Mouse (Mus musculus): ENCODE data around the gene Olfr1164. TPM values are rescaled to one million over a fixed set of nuclear protein-coding genes. Genes with fewer than 3 reads are reported as not detected.

Gene Olfr1164
- polyA plus RNA-seq (2014; fragmentation: Nextera tagmentation; extraction: Ambion mirVana): not detected in 2 replicates

- no peaks in the 10 kb centered on the region for H3K27me3 ChIP-seq (replicated peaks; ENCODE audit: control insufficient read depth, insufficient read depth, low read length)
- ATAC-seq: no peak
- whole genome bisulfite sequencing: 74% methylated on average over 4 of the region's 4 CpGs
- H3K9ac ChIP-seq (ENCODE audit: low read length): no peak within 1 kb of the TSS
- no peak within 1 kb of the TSS for H3K27ac ChIP-seq (ENCODE audit: low read depth, low read length)
- H3K36me3 ChIP-seq (ENCODE audit: control insufficient read depth, insufficient read depth, low read length): no peaks in the 10 kb centered on the region
- H3K4me2 ChIP-seq (ENCODE audit: low read length): no peak within 1 kb of the TSS
- no peaks in the 10 kb centered on the region for H3K9me3 ChIP-seq (replicated peaks; ENCODE audit: control insufficient read depth, low read length)
- DNase-seq (ENCODE audit: low spot score): no peak
- no peak within 1 kb of the TSS for H3K4me3 ChIP-seq (ENCODE audit: low read depth, low read length)
- no peaks in the 10 kb centered on the region for H3K4me1 ChIP-seq (ENCODE audit: control insufficient read depth, insufficient read depth, low read length)
These were observed at the start of gene Olfr1164 for GRCm38 (mm10) chr2:88093866-88094265. Gene Olfr1164, minus strand, starts transcription at chr2:88093966.

DNA sequence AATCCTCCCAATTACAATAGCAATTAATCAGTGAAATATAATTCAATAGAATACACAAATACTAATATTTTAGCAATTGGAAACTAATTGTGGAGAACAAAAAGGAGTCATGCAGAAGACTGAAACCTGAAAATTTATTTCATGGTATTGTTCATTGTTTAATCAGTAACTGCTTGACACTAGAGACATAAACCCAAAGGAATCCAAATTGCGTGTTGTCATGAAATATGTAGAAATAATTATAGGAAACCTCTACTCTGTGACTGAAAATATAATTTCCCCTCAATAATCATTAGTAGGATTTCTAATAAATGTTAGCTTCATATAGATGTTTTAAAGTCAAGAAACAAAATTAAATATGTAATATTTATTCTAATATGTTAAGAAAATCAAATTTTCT lies 34.4 kb upstream of the Olfr1164 start, which contains the start of gene Olfr1166:
Gene Olfr1166, minus strand, starts transcription at position 101 of the 400 bp plus-strand sequence.
- Histone ChIP-seq H3K4me3 (ENCODE audit: low read depth, low read length) (no peak within 1 kb of the TSS), H3K4me2 (ENCODE audit: low read length) (no peak within 1 kb of the TSS), H3K4me1 (ENCODE audit: control insufficient read depth, insufficient read depth, low read length) (no peaks in the 10 kb centered on the region), H3K27me3 (replicated peaks; ENCODE audit: control insufficient read depth, insufficient read depth, low read length) (no peaks in the 10 kb centered on the region), H3K9ac (ENCODE audit: low read length) (no peak within 1 kb of the TSS), H3K9me3 (replicated peaks; ENCODE audit: control insufficient read depth, low read length) (no peaks in the 10 kb centered on the region), H3K36me3 (ENCODE audit: control insufficient read depth, insufficient read depth, low read length) (no peaks in the 10 kb centered on the region), H3K27ac (ENCODE audit: low read depth, low read length) (no peak within 1 kb of the TSS)
- WGBS: 94% methylated on average over 1 of the region's 1 CpGs
- ATAC-seq (no peak), DNase-seq (ENCODE audit: low spot score) (no peak)

DNA sequence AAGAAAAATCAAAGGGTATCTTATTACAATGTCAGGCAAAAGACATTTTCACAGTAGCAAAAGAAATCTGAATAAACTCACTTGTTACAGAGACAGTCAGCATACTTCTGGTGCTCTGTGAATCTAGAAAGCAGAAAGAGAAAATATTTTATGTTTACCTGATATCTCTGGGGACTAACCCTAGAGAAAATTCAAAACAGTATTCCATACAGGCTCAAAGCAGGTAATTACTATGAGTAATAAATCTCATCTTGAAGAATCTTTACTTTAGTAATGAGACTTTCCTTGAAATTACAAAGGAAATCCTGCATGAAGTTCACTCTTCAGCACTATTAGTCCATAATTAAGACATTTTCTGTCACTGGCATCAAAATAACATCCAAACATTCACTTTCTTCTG lies 22.0 kb downstream of the Olfr1164 start, which contains the start of gene Olfr1163:
Gene Olfr1163, minus strand, starts transcription at position 101 of the 400 bp plus-strand sequence.
- H3K4me2 ChIP-seq (ENCODE audit: low read length): no peak within 1 kb of the TSS
- H3K9me3 ChIP-seq (replicated peaks; ENCODE audit: control insufficient read depth, low read length): no peaks in the 10 kb centered on the region
- no peak within 1 kb of the TSS for H3K9ac ChIP-seq (ENCODE audit: low read length)
- DNase-seq (ENCODE audit: low spot score) (no peak), ATAC-seq (no peak)
- H3K27ac ChIP-seq (ENCODE audit: low read depth, low read length): no peak within 1 kb of the TSS
- H3K4me1 ChIP-seq (ENCODE audit: control insufficient read depth, insufficient read depth, low read length): no peaks in the 10 kb centered on the region
- no peak within 1 kb of the TSS for H3K4me3 ChIP-seq (ENCODE audit: low read depth, low read length)
- H3K36me3 ChIP-seq (ENCODE audit: control insufficient read depth, insufficient read depth, low read length): no peaks in the 10 kb centered on the region
- no peaks in the 10 kb centered on the region for H3K27me3 ChIP-seq (replicated peaks; ENCODE audit: control insufficient read depth, insufficient read depth, low read length)

GRCm38 (mm10) chr2:88063587-88063986 lies 30.2 kb downstream of the Olfr1164 start:
- no peaks in the 10 kb centered on the region for H3K27me3 ChIP-seq (replicated peaks; ENCODE audit: control insufficient read depth, insufficient read depth, low read length)
- WGBS: 75% methylated on average over 2 of the region's 2 CpGs
- no peak overlapping the region for H3K27ac ChIP-seq (ENCODE audit: low read depth, low read length)
- no peaks in the 10 kb centered on the region for H3K36me3 ChIP-seq (ENCODE audit: control insufficient read depth, insufficient read depth, low read length)
- no peak overlapping the region for H3K9ac ChIP-seq (ENCODE audit: low read length)
- H3K4me2 ChIP-seq (ENCODE audit: low read length): no peak overlapping the region
- no peak for DNase-seq (ENCODE audit: low spot score)
- ATAC-seq: no peak
- H3K4me3 ChIP-seq (ENCODE audit: low read depth, low read length): no peak overlapping the region
- no peaks in the 10 kb centered on the region for H3K4me1 ChIP-seq (ENCODE audit: control insufficient read depth, insufficient read depth, low read length)
- no peaks in the 10 kb centered on the region for H3K9me3 ChIP-seq (replicated peaks; ENCODE audit: control insufficient read depth, low read length)

GRCm38 (mm10) chr2:88051029-88051428 lies 42.7 kb downstream of the Olfr1164 start, which contains the start of gene Olfr1162:
Gene Olfr1162, minus strand, starts transcription at chr2:88051129.
- Histone ChIP-seq H3K36me3 (ENCODE audit: control insufficient read depth, insufficient read depth, low read length) (no peaks in the 10 kb centered on the region), H3K9ac (ENCODE audit: low read length) (no peak within 1 kb of the TSS), H3K9me3 (replicated peaks; ENCODE audit: control insufficient read depth, low read length) (no peaks in the 10 kb centered on the region), H3K27ac (ENCODE audit: low read depth, low read length) (no peak within 1 kb of the TSS), H3K4me3 (ENCODE audit: low read depth, low read length) (no peak within 1 kb of the TSS), H3K4me1 (ENCODE audit: control insufficient read depth, insufficient read depth, low read length) (no peaks in the 10 kb centered on the region), H3K4me2 (ENCODE audit: low read length) (no peak within 1 kb of the TSS), H3K27me3 (replicated peaks; ENCODE audit: control insufficient read depth, insufficient read depth, low read length) (no peaks in the 10 kb centered on the region)
- DNase-seq (ENCODE audit: low spot score) (no peak), ATAC-seq (no peak)
- 83% methylated on average over 1 of the region's 1 CpGs for WGBS

Other genes with a start within 250 kb of the Olfr1164 start
- gene Olfr1150-ps1, start 250.0 kb downstream of the Olfr1164 start, polyA plus RNA-seq (2014; fragmentation: Nextera tagmentation; extraction: Ambion mirVana): not detected in 2 replicates
- gene Olfr1151, start 238.1 kb downstream of the Olfr1164 start, polyA plus RNA-seq (2014; fragmentation: Nextera tagmentation; extraction: Ambion mirVana): not detected in 2 replicates
- gene Olfr1152, start 227.5 kb downstream of the Olfr1164 start, polyA plus RNA-seq (2014; fragmentation: Nextera tagmentation; extraction: Ambion mirVana): not detected in 2 replicates
- gene Olfr1153, start 199.0 kb downstream of the Olfr1164 start, polyA plus RNA-seq (2014; fragmentation: Nextera tagmentation; extraction: Ambion mirVana): not detected in 2 replicates
- not detected in 2 replicates for gene Olfr1154, start 188.8 kb downstream of the Olfr1164 start, polyA plus RNA-seq (2014; fragmentation: Nextera tagmentation; extraction: Ambion mirVana)
- gene Olfr1155, start 148.8 kb downstream of the Olfr1164 start, polyA plus RNA-seq (2014; fragmentation: Nextera tagmentation; extraction: Ambion mirVana): not detected in 2 replicates
- gene Olfr1156, start 140.9 kb downstream of the Olfr1164 start, polyA plus RNA-seq (2014; fragmentation: Nextera tagmentation; extraction: Ambion mirVana): not detected in 2 replicates
- not detected in 2 replicates for gene Olfr1157, start 125.7 kb downstream of the Olfr1164 start, polyA plus RNA-seq (2014; fragmentation: Nextera tagmentation; extraction: Ambion mirVana)
- gene Olfr74, start 119.3 kb downstream of the Olfr1164 start, polyA plus RNA-seq (2014; fragmentation: Nextera tagmentation; extraction: Ambion mirVana): not detected in 2 replicates
- gene Olfr1158, start 103.9 kb downstream of the Olfr1164 start, polyA plus RNA-seq (2014; fragmentation: Nextera tagmentation; extraction: Ambion mirVana): not detected in 2 replicates
- not detected in 2 replicates for gene Olfr1160, start 85.7 kb downstream of the Olfr1164 start, polyA plus RNA-seq (2014; fragmentation: Nextera tagmentation; extraction: Ambion mirVana)
- gene Olfr1161, start 71.2 kb downstream of the Olfr1164 start, polyA plus RNA-seq (2014; fragmentation: Nextera tagmentation; extraction: Ambion mirVana): not detected in 2 replicates
- gene Olfr73, start 56.3 kb downstream of the Olfr1164 start, polyA plus RNA-seq (2014; fragmentation: Nextera tagmentation; extraction: Ambion mirVana): not detected in 2 replicates
- not detected in 2 replicates for gene Olfr1162, start 42.8 kb downstream of the Olfr1164 start, polyA plus RNA-seq (2014; fragmentation: Nextera tagmentation; extraction: Ambion mirVana)
- gene Olfr1163, start 22.1 kb downstream of the Olfr1164 start, polyA plus RNA-seq (2014; fragmentation: Nextera tagmentation; extraction: Ambion mirVana): not detected in 2 replicates
- gene Olfr1166, start 34.3 kb upstream of the Olfr1164 start, polyA plus RNA-seq (2014; fragmentation: Nextera tagmentation; extraction: Ambion mirVana): not detected in 2 replicates
- gene Olfr1167, start 61.2 kb upstream of the Olfr1164 start, polyA plus RNA-seq (2014; fragmentation: Nextera tagmentation; extraction: Ambion mirVana): not detected in 2 replicates
- not detected in 2 replicates for gene Olfr1168, start 87.9 kb upstream of the Olfr1164 start, polyA plus RNA-seq (2014; fragmentation: Nextera tagmentation; extraction: Ambion mirVana)
- gene Olfr1170, start 134.4 kb upstream of the Olfr1164 start, polyA plus RNA-seq (2014; fragmentation: Nextera tagmentation; extraction: Ambion mirVana): not detected in 2 replicates
- not detected in 2 replicates for gene Olfr1173, start 185.9 kb upstream of the Olfr1164 start, polyA plus RNA-seq (2014; fragmentation: Nextera tagmentation; extraction: Ambion mirVana)
- gene Olfr1174-ps, start 221.2 kb upstream of the Olfr1164 start, polyA plus RNA-seq (2014; fragmentation: Nextera tagmentation; extraction: Ambion mirVana): not detected in 2 replicates
- not detected in 2 replicates for gene Olfr1175-ps, start 233.2 kb upstream of the Olfr1164 start, polyA plus RNA-seq (2014; fragmentation: Nextera tagmentation; extraction: Ambion mirVana)
- not detected in 2 replicates for gene Olfr1176, start 242.8 kb upstream of the Olfr1164 start, polyA plus RNA-seq (2014; fragmentation: Nextera tagmentation; extraction: Ambion mirVana)

All from forebrain, embryonic 14.5 days (tissue).